Mouse (Mus musculus) hematopoietic stem cell, adult 5-6 weeks (primary cell): ENCODE measurements around the gene Aptx. TPM values are rescaled to one million over a fixed set of nuclear protein-coding genes. Genes with fewer than 3 reads are reported as not detected.

Experiments used
- ATAC-seq, 2 experiments: fragments of 125-278 bp in 1 of 2; replicated peaks in 1 of 2; 2 replicates each; pipeline ENCODE4 v1.8.0; 2016 to 2017; ENCODE audit warnings: inconsistent platforms in 2 of 2, mild to moderate bottlenecking in 2 of 2, moderate number of reproducible peaks in 2 of 2, low read depth in 1 of 2, moderate TSS enrichment in 1 of 2; ENCODE audit not compliant: low FRiP score in 2 of 2, poor library complexity in 2 of 2, severe bottlenecking in 2 of 2, insufficient read depth in 1 of 2, low TSS enrichment in 1 of 2
- total RNA-seq: library from RNA; stranded (forward); fragments of 172-1452, 232-1000 nt; gene quantifications from 2 replicates; pipeline ENCODE4 v1.2.3, GENCODE M21; 2017

Gene Aptx
- total RNA-seq, 1 experiment from 2014 or later, result 11.6 TPM

DNA sequence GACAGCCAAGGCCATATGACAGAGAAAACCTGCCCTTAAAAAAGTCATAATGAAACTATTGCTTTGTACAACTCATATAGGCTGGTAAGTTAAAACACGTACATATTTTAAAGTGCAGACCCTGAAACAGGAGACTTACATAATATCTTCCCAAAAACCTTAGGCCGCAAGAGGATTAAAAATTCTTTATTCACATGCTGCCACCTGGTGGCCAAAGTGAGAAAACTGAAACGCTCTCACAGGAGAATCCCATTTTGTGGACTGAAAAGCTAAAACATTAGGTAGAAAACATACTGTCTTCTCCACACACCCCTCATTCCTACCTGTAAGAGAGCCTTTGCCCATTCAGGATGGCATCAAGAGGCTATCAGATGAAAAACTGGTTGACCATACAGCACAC, 21.1 kb downstream of the Aptx start:
- 0 out of 4 replicates have a peak, but pooled peaks have one; percentile 13 to 36 for ATAC-seq

DNA sequence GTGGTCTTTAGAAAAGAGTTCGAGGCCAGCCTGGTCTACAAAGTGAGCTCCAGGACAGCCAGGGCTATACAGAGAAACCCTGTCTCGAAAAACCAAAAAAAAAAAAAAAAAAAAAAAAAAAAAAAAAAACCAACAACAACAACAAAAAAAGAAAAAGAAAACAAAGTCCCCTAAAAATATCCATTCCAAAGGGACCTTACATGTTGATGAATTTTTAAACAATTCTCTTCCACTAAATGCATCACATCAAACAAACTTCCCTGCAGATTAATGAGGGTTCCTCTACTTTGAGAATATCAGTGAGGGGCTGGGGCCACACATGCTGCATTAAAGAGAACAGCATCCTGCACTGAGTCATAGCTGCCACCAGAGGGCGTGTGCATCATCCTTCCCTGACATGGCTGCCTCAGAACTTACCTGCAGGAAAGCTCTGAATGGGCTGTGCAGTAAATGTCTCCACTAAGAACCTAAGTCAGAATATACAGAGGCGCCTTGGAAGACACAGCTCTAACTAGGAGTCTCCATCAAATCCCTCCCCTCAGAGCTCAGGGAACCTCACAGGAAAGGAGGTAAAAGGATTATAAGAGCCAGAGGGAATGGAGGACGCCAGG, 22.6 kb downstream of the Aptx start:
- ATAC-seq, result peak; percentile 58 to 66; a peak in 1 of 4 replicates

DNA sequence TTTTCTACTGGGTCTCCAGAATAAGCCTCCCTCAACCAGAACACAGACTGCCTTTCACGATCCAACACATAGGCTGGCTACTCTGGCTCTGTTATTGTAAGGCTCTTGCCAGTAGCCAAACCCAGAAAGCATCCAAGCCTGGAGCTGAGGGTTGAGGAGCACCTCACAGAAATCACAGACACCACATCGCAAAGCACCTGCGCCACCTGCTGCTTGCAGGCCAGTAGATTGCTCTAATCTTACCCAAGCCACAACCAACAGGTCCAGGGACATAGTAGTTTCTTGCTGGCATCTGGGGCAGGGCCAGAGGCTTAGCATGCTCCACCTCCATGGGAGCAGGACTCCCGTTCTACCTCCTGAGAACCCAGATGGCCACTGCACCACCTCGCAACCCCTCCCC, 25.9 kb downstream of the Aptx start:
- peak; percentile 20 to 47; a peak in 2 of 4 replicates for ATAC-seq

DNA sequence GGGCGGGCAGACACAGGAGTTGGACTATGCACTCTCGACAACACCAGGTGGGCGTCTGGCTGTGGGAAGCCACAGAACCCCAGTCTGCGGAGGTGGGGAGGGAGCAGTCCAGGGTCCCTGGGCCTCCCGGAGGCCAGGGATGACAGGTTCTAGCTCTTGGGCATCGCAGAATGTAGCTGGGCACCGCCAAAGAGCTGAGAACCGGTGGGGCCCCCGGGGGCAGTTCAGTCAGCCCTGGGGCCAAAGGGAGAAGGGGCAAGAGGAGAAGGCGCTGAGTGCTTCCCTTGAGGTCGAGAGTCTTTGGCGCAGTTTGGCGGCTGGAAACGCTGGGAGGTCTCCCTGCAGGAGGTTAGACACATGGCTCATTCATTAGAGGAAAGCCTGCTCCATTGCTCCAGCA, 26.7 kb downstream of the Aptx start:
- no peak for ATAC-seq

DNA sequence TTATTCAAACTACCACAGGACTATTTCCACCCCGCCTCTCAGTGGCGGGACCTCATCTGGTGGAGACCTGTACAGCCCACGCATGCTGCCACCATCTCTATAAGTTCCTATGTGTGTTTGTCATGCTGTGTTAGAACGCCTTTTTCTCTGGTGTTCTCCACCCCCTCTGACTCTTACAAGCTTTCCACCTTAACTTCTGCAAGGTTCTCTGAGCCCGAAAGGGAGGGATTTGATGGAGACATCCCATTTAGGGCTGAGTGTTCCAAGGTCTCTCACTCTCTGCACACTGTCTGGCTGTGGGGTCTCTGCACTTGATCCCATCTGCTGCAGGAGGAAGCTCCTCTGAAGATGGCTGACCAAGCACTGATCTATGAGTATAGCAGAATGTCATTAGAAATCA, 29.5 kb downstream of the Aptx start:
- no peak for ATAC-seq

DNA sequence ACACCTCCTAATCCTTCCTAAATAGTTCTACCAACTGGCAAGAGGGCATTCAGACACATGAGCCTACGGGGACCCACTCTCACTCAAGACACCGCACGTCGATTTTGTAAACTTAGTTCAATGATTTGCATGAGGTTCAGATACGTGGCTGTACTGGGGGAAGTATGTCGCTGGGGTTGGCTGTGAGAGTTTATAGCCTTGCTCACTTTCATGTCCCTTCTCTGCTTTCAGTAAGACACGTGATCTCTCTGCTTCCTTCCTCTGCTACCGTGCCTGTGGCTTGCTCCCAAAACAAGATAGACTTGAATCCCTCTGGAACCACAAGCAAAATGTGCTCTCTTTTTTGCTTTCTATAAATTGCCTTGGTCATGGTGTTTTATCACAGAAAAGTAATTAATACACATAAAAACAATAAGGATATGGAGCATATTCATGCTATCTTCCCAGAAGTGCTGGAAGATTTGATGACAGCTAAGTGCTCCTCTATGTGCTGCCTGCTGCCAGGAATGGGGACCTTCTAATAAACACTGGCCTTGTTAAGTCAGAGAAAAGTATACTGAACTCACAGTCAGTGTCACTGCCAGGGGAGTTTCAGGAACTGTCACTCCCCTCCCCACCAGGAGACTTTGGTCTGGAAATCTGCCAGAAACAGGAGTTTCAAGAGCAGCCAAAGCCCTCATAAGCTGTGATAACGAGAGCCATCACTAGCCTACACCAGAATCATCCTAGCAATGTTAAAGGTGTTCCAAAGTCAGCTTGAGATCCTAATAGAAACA, 36.6 kb downstream of the Aptx start:
- ATAC-seq, result peak; percentile 36 to 38; a peak in 1 of 4 replicates

DNA sequence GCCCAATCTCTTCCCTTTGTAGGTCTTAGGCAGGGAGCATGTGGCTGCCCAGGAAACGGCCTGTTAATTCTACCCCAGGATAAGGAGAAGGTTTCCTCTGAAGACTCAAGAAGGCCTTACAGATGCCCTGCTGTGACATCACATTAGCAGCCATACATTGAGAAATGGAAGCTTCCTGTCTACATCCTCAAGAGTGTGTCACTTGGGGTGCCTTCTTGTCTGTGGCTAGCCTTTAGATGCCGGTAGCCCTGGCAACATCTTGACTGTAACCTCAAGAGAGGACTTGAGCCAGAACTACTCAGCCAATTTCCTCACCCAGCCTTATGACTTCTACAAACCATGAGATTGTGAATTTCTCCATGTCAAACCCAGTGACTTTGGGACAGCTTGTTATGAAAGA, 51.9 kb downstream of the Aptx start:
- ATAC-seq, result 0 out of 4 replicates have a peak, but pooled peaks of 1 of the 2 experiments have one; percentile 37

DNA sequence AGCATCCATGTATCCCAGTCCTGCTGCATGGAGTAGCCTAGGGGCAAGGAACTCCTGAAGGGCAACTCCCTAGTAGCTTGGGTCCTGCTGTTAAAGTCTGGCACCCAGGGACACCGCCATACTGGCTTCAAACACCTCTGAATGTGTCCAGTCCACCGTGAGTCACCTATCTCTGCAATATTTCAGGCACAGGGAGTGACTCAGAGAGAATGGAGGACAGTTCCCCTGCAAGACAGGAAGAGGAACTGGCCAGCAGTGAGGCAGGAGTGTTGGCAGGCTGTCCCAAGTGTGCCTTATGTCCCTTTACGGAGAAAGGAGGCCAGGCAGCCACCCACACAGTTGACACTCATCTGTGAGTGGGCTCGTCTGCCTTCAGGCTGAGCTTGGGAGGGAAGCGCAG, 53.9 kb downstream of the Aptx start:
- ATAC-seq, result no peak

DNA sequence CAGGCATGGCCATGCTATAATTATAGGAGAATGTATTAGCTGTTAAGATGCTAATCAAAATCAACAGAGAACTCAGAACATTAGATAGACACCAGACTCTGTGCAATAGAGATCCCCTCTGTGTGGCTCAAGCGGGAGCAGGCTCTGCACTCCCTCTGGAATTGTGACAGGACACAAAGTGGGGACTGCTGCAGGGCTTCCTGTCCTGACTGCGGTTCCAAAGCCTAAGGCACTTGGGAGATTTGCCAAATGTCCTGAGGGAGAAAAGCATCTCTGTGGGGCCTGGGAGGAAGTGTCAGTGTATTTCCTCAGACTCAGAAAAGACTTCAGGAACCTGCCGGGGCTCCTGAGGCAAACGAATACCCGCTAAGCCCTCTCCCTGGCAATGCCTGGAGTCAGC, 59.4 kb downstream of the Aptx start:
- no peak for ATAC-seq

DNA sequence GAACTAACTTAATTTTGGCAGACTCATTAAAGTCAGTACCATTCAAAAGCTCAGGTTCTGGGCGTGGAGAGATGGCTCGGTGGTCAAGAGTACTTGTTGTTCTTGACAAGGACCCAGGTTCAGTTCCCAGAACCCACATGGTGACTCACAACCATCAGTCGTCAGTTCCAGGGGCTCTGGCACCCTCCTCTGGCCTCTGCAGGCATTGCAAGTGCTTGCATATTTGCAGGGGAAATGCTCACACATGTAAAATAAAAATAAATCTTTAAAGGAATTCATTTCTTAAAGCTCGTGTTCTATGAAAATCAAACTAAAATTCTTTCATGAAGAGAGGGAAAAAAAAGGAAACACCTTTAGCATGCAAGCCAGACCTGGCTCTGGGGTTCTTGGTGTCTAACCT, 62.0 kb downstream of the Aptx start:
- ATAC-seq, result no peak

Other genes starting within 250 kb of the Aptx start
- gene Tmem215, start 231.0 kb downstream of the Aptx start, total RNA-seq, result 1.1 and 1.3 TPM in 2 replicates
- 405 and 607 TPM in 2 replicates for gene Dnaja1, start 19.0 kb upstream of the Aptx start, total RNA-seq
- 140 and 144 TPM in 2 replicates for gene Smu1, start 54.7 kb upstream of the Aptx start, total RNA-seq
- gene B4galt1, start 150.8 kb upstream of the Aptx start, total RNA-seq, result 28.5 and 36.1 TPM in 2 replicates
- not detected in 2 replicates for gene Spink4, start 216.9 kb upstream of the Aptx start, total RNA-seq
- 272 and 383 TPM in 2 replicates for gene Bag1, start 245.1 kb upstream of the Aptx start, total RNA-seq
- gene Chmp5, start 245.2 kb upstream of the Aptx start, total RNA-seq, result 92.7 and 116 TPM in 2 replicates